Mouse (Mus musculus) heart, embryonic 16.5 days (tissue): ENCODE results near the gene Fmo4. TPM values are rescaled to one million over a fixed set of nuclear protein-coding genes. Genes with fewer than 3 reads are reported as not detected.

Source experiments
- ATAC-seq: fragments of 200-750 bp; cut with Nextera tagmentation; replicated peaks from 2 replicates; pipeline ENCODE4 v1.8.0; 2017; ENCODE audit warnings: moderate number of reproducible peaks; ENCODE audit not compliant: insufficient read depth, low FRiP score; ENCODE audit errors: extremely low read depth
- H3K27ac ChIP-seq: fragments of 300-500 bp; sonication (generic); 2 replicates; pipeline ENCODE4 v1.5.1; 2014; ENCODE audit warnings: mild to moderate bottlenecking, low read length, control low read depth, moderate library complexity
- H3K27me3 ChIP-seq: fragments of 300-500 bp; sonication (generic); 2 replicates; pipeline ENCODE4 v1.6.1; 2014; ENCODE audit warnings: low read length, mixed read lengths; ENCODE audit not compliant: control insufficient read depth, insufficient read depth
- H3K36me3 ChIP-seq: fragments of 300-500 bp; sonication (generic); 2 replicates; pipeline ENCODE4 v1.6.1; 2014; ENCODE audit not compliant: control insufficient read depth, insufficient read depth
- H3K4me1 ChIP-seq: fragments of 300-500 bp; sonication (generic); 2 replicates; pipeline ENCODE4 v1.6.1; 2014; ENCODE audit warnings: low read length, mixed read lengths; ENCODE audit not compliant: control insufficient read depth, insufficient read depth
- H3K4me2 ChIP-seq: fragments of 300-500 bp; sonication (generic); 2 replicates; pipeline ENCODE4 v1.6.1; 2014; ENCODE audit warnings: low read depth, mild to moderate bottlenecking, control low read depth, low read length
- H3K4me3 ChIP-seq: fragments of 300-500 bp; sonication (generic); 2 replicates; pipeline ENCODE4 v1.5.1; 2014; ENCODE audit warnings: mild to moderate bottlenecking, control low read depth, low read length
- H3K9ac ChIP-seq: fragments of 300-500 bp; sonication (generic); 2 replicates; pipeline ENCODE4 v1.6.1; 2014; ENCODE audit warnings: low read length, control low read depth
- H3K9me3 ChIP-seq: fragments of 300-500 bp; sonication (generic); replicated peaks from 2 replicates; pipeline ENCODE4 v1.6.1; 2016; ENCODE audit warnings: low read length; ENCODE audit not compliant: control insufficient read depth
- WGBS: fragments of 180-500 bp; shearing (Covaris S2); extraction: QIAGEN DNeasy Blood & Tissue Kit; methylation state at CpG from one replicate; pipeline ENCODE4 v1.1.7; 2014; 5-methylcytosine and 5-hydroxymethylcytosine counted together
- polyA plus RNA-seq: library from polyadenylated mRNA; unstranded; fragments of >200 nt; fragmentation: Nextera tagmentation; extraction: Ambion mirVana; gene quantifications from 2 replicates; pipeline ENCODE4 v1.2.1, GENCODE M21; 2015

Fmo4 gene
- polyA plus RNA-seq, 1 experiment from 2014 or later, result 0.30 TPM

GRCm38 (mm10) chr1:162838976-162839375, 25.2 kb upstream of the Fmo4 start:
- no peaks in the 10 kb centered on the region for H3K27me3 ChIP-seq
- H3K27ac ChIP-seq, result no peak overlapping the region
- no peak for ATAC-seq
- H3K4me3 ChIP-seq, result no peak overlapping the region
- 83% methylated on average over 6 of the region's 6 CpGs for WGBS
- 0 out of 2 replicates have a peak, but pooled peaks cover 2% of the 10 kb centered on the region for H3K9me3 ChIP-seq
- no peak overlapping the region for H3K9ac ChIP-seq
- H3K36me3 ChIP-seq, result no peaks in the 10 kb centered on the region
- H3K4me1 ChIP-seq, result no peaks in the 10 kb centered on the region
- H3K4me2 ChIP-seq, result no peak overlapping the region

- ATAC-seq, result no peak
- no peaks in the 10 kb centered on the region for H3K36me3 ChIP-seq
- H3K27ac ChIP-seq, result no peak overlapping the region
- H3K27me3 ChIP-seq, result no peaks in the 10 kb centered on the region
- no peak overlapping the region for H3K4me3 ChIP-seq
- no peak overlapping the region for H3K9ac ChIP-seq
- 66% methylated on average over 5 of the region's 5 CpGs for WGBS
- H3K4me2 ChIP-seq, result no peak overlapping the region
- no peaks in the 10 kb centered on the region for H3K9me3 ChIP-seq
- H3K4me1 ChIP-seq, result no peaks in the 10 kb centered on the region
These were observed 20.6 kb upstream of the Fmo4 start for GRCm38 (mm10) chr1:162834342-162834741.

- H3K36me3 ChIP-seq, result no peaks in the 10 kb centered on the region
- H3K9me3 ChIP-seq, result no peaks in the 10 kb centered on the region
- H3K27me3 ChIP-seq, result no peaks in the 10 kb centered on the region
- H3K9ac ChIP-seq, result no peak overlapping the region
- ATAC-seq, result no peak
- H3K4me3 ChIP-seq, result no peak overlapping the region
- no peak overlapping the region for H3K27ac ChIP-seq
- 59% methylated on average over 5 of the region's 5 CpGs for WGBS
- no peaks in the 10 kb centered on the region for H3K4me1 ChIP-seq
- H3K4me2 ChIP-seq, result no peak overlapping the region; the same call in 1 of the 2 replicates
These were observed 18.8 kb upstream of the Fmo4 start for GRCm38 (mm10) chr1:162832574-162832953.

- no peak overlapping the region for H3K27ac ChIP-seq
- H3K9me3 ChIP-seq, result no peaks in the 10 kb centered on the region
- H3K4me1 ChIP-seq, result no peaks in the 10 kb centered on the region
- H3K9ac ChIP-seq, result no peak overlapping the region
- H3K27me3 ChIP-seq, result no peaks in the 10 kb centered on the region
- H3K4me3 ChIP-seq, result no peak overlapping the region
- H3K36me3 ChIP-seq, result no peaks in the 10 kb centered on the region
- WGBS, result 17% methylated on average over 5 of the region's 5 CpGs
- ATAC-seq, result no peak
- no peak overlapping the region; the same call in 1 of the 2 replicates for H3K4me2 ChIP-seq
These were observed 18.2 kb upstream of the Fmo4 start for GRCm38 (mm10) chr1:162831838-162832573.

GRCm38 (mm10) chr1:162819280-162819679, 5.5 kb upstream of the Fmo4 start:
- H3K27me3 ChIP-seq, result no peaks in the 10 kb centered on the region
- no peaks in the 10 kb centered on the region for H3K4me1 ChIP-seq
- no peaks in the 10 kb centered on the region for H3K9me3 ChIP-seq
- no peak overlapping the region for H3K4me2 ChIP-seq
- no peak overlapping the region for H3K27ac ChIP-seq
- H3K4me3 ChIP-seq, result no peak overlapping the region
- no peaks in the 10 kb centered on the region for H3K36me3 ChIP-seq
- WGBS, result 88% methylated on average over 5 of the region's 5 CpGs
- no peak overlapping the region for H3K9ac ChIP-seq
- no peak for ATAC-seq

- WGBS, result 79% methylated on average over 10 of the region's 10 CpGs
These were observed 1.8 kb upstream of the Fmo4 start for GRCm38 (mm10) chr1:162815381-162816127.

GRCm38 (mm10) chr1:162814932-162815331, 1.2 kb upstream of the Fmo4 start:
- ATAC-seq, result no peak
- no peaks in the 10 kb centered on the region for H3K36me3 ChIP-seq
- no peak overlapping the region for H3K4me2 ChIP-seq
- no peak overlapping the region for H3K9ac ChIP-seq
- whole genome bisulfite sequencing, result 66% methylated on average over 4 of the region's 4 CpGs
- H3K4me3 ChIP-seq, result no peak overlapping the region
- H3K27me3 ChIP-seq, result no peaks in the 10 kb centered on the region
- no peaks in the 10 kb centered on the region for H3K9me3 ChIP-seq
- H3K27ac ChIP-seq, result no peak overlapping the region
- H3K4me1 ChIP-seq, result no peaks in the 10 kb centered on the region

More at GRCm38 (mm10) chr1:162815381-162816127, 1.8 kb upstream of the Fmo4 start:
- H3K4me2 ChIP-seq, result no peak overlapping the region
- H3K9me3 ChIP-seq, result no peaks in the 10 kb centered on the region
- H3K27ac ChIP-seq, result no peak overlapping the region
- no peak overlapping the region for H3K9ac ChIP-seq
- no peak overlapping the region for H3K4me3 ChIP-seq
- ATAC-seq, result no peak
- no peaks in the 10 kb centered on the region for H3K36me3 ChIP-seq
- no peaks in the 10 kb centered on the region for H3K4me1 ChIP-seq
- H3K27me3 ChIP-seq, result no peaks in the 10 kb centered on the region

GRCm38 (mm10) chr1:162813143-162813835, 483 bp downstream of the Fmo4 start:
- Histone ChIP-seq H3K9me3 (no peaks in the 10 kb centered on the region), H3K27ac (no peak overlapping the region), H3K4me2 (peak overlapping the region; percentile 34), H3K36me3 (no peaks in the 10 kb centered on the region), H3K4me3 (0 out of 2 replicates have a peak overlapping the region, but pooled peaks have one; percentile 4), H3K4me1 (no peaks in the 10 kb centered on the region), H3K9ac (no peak overlapping the region), H3K27me3 (no peaks in the 10 kb centered on the region)
- WGBS, result 75% methylated on average over 9 of the region's 9 CpGs
- ATAC-seq, result no peak

GRCm38 (mm10) chr1:162808541-162808940, 5.2 kb downstream of the Fmo4 start:
- Histone ChIP-seq H3K27ac (no peak overlapping the region), H3K4me3 (no peak overlapping the region), H3K4me2 (no peak overlapping the region), H3K27me3 (no peaks in the 10 kb centered on the region), H3K9ac (no peak overlapping the region), H3K9me3 (no peaks in the 10 kb centered on the region), H3K36me3 (no peaks in the 10 kb centered on the region), H3K4me1 (no peaks in the 10 kb centered on the region)
- WGBS, result 76% methylated on average over 3 of the region's 3 CpGs
- ATAC-seq, result no peak
